Mouse (Mus musculus) spleen, adult 2 months (tissue): ENCODE data around the gene Awat2. TPM values are rescaled to one million over a fixed set of nuclear protein-coding genes. Genes with fewer than 3 reads are reported as not detected.
"Not testable (repeated sequence)": the region's sequence is repeated elsewhere in the genome, so short reads cannot be mapped to it uniquely, and the experiment has no call there.

Experiments used
- DNase-seq, 2 experiments: peaks; one replicate each; pipeline versions ENCODE4 v3.0.0 to v3.0.0-alpha.2; 2012 to 2021; ENCODE audit warnings: low spot score in 2 of 2, low read depth in 1 of 2
- H3K27ac ChIP-seq: fragments of 200-500 bp; 2 replicates; pipeline ENCODE4 v1.5.1; 2012; ENCODE audit warnings: low read length, inconsistent platforms; ENCODE audit not compliant: insufficient read depth
- H3K27me3 ChIP-seq: fragments of 200-500 bp; 2 replicates; pipeline ENCODE4 v1.6.1; 2012; ENCODE audit warnings: mild to moderate bottlenecking, moderate library complexity, low read length, inconsistent platforms; ENCODE audit not compliant: control insufficient read depth, insufficient read depth
- H3K36me3 ChIP-seq: fragments of 200-500 bp; 2 replicates; pipeline ENCODE4 v1.6.1; 2012; ENCODE audit warnings: mild to moderate bottlenecking, low read length, inconsistent platforms; ENCODE audit not compliant: control insufficient read depth, insufficient read depth
- H3K4me1 ChIP-seq: fragments of 200-500 bp; 2 replicates; pipeline ENCODE4 v1.6.1; 2011; ENCODE audit warnings: inconsistent platforms; ENCODE audit not compliant: control insufficient read depth, insufficient read depth, insufficient read length
- H3K4me3 ChIP-seq: fragments of 200-500 bp; 2 replicates; pipeline ENCODE4 v1.5.1; 2011; ENCODE audit warnings: mild to moderate bottlenecking, inconsistent platforms; ENCODE audit not compliant: insufficient read depth, insufficient read length; ENCODE audit errors: extremely low read depth
- CTCF ChIP-seq: fragments of 200-500 bp; IDR thresholded peaks from 2 replicates; pipeline ENCODE4 v1.5.1; 2011; ENCODE audit warnings: mild to moderate bottlenecking, inconsistent platforms; ENCODE audit not compliant: insufficient read depth, insufficient read length, insufficient replicate concordance; ENCODE audit errors: extremely low read depth
- POLR2A ChIP-seq: fragments of 200-500 bp; IDR thresholded peaks from 2 replicates; pipeline ENCODE4 v1.6.1; 2011; ENCODE audit warnings: low read depth, low read length, inconsistent platforms
- WGBS: fragments of 180-500 bp; shearing (Covaris S2); methylation state at CpG from one replicate; pipeline ENCODE4 v1.1.7; 2018; 5-methylcytosine and 5-hydroxymethylcytosine counted together
- polyA plus RNA-seq: library from polyadenylated mRNA; depleted of rRNA; stranded (reverse); fragments of >200 nt; gene quantifications from 2 replicates; pipeline ENCODE4 v1.2.3, GENCODE M21; 2012; rRNA removed

The Awat2 gene
- 0.20 and 0.26 TPM in 2 replicates for polyA plus RNA-seq

GRCm38 (mm10) chrX:100442617-100443016 is at the start of gene Awat2:
TSS of gene Awat2 (minus strand) at chrX:100442717.
- not testable (repeated sequence) for H3K4me3 ChIP-seq, H3K36me3 ChIP-seq, H3K27me3 ChIP-seq, DNase-seq, H3K27ac ChIP-seq, H3K4me1 ChIP-seq
- 77% methylated on average over 2 of the region's 2 CpGs for WGBS

- Histone ChIP-seq H3K36me3 (no peaks in the 10 kb centered on the region), H3K4me3 (no peak overlapping the region), H3K4me1 (no peaks in the 10 kb centered on the region), H3K27me3 (no peaks in the 10 kb centered on the region), H3K27ac (no peak overlapping the region)
- WGBS: 28% methylated on average over 3 of the region's 3 CpGs
- TF ChIP-seq CTCF: peak; percentile 44; the same call in 1 of the 2 replicates
- no peak for TF ChIP-seq POLR2A
- DNase-seq: peak; percentile 29 to 45
These were observed 37.8 kb upstream of the Awat2 start for GRCm38 (mm10) chrX:100480317-100480716.

- no peak for DNase-seq
- H3K27me3 ChIP-seq: no peaks in the 10 kb centered on the region
- 63% methylated on average over 4 of the region's 4 CpGs for WGBS
- TF ChIP-seq POLR2A (no peak), CTCF (no peak)
- no peak overlapping the region for H3K27ac ChIP-seq
- no peak overlapping the region for H3K4me3 ChIP-seq
- H3K36me3 ChIP-seq: no peaks in the 10 kb centered on the region
- H3K4me1 ChIP-seq: no peaks in the 10 kb centered on the region
These were observed 33.2 kb upstream of the Awat2 start for GRCm38 (mm10) chrX:100475569-100476223.

GRCm38 (mm10) chrX:100471491-100471890 is 29.0 kb upstream of the Awat2 start:
- DNase-seq: no peak
- no peaks in the 10 kb centered on the region for H3K4me1 ChIP-seq
- 87% methylated on average over 3 of the region's 3 CpGs for WGBS
- H3K27me3 ChIP-seq: no peaks in the 10 kb centered on the region
- H3K36me3 ChIP-seq: no peaks in the 10 kb centered on the region
- no peak for TF ChIP-seq POLR2A
- TF ChIP-seq CTCF: no peak
- H3K27ac ChIP-seq: no peak overlapping the region
- no peak overlapping the region for H3K4me3 ChIP-seq

- no peak for TF ChIP-seq POLR2A
- no peak for TF ChIP-seq CTCF
- no peaks in the 10 kb centered on the region for H3K36me3 ChIP-seq
- no peaks in the 10 kb centered on the region for H3K27me3 ChIP-seq
- 80% methylated on average over 3 of the region's 3 CpGs for WGBS
- H3K4me3 ChIP-seq: no peak overlapping the region
- DNase-seq: no peak
- H3K4me1 ChIP-seq: no peaks in the 10 kb centered on the region
- no peak overlapping the region for H3K27ac ChIP-seq
These were observed 27.6 kb upstream of the Awat2 start for GRCm38 (mm10) chrX:100470126-100470525.

- 38% methylated on average over 4 of the region's 4 CpGs for WGBS
- no peaks in the 10 kb centered on the region for H3K4me1 ChIP-seq
These were observed 25.5 kb upstream of the Awat2 start for GRCm38 (mm10) chrX:100468047-100468446.

GRCm38 (mm10) chrX:100443532-100443931 is 1.0 kb upstream of the Awat2 start:
- Histone ChIP-seq H3K4me1 (no peaks in the 10 kb centered on the region), H3K4me3 (no peak overlapping the region), H3K27me3 (no peaks in the 10 kb centered on the region), H3K27ac (no peak overlapping the region), H3K36me3 (no peaks in the 10 kb centered on the region)
- 78% methylated on average over 7 of the region's 7 CpGs for WGBS
- peak in 1 of 2 experiments; percentile 4 for DNase-seq
- no peak for TF ChIP-seq POLR2A
- TF ChIP-seq CTCF: no peak

More at GRCm38 (mm10) chrX:100468047-100468446, 25.5 kb upstream of the Awat2 start:
- no peaks in the 10 kb centered on the region for H3K27me3 ChIP-seq
- no peak overlapping the region for H3K27ac ChIP-seq
- no peak for TF ChIP-seq CTCF
- no peak for TF ChIP-seq POLR2A
- no peak for DNase-seq
- no peaks in the 10 kb centered on the region for H3K36me3 ChIP-seq
- no peak overlapping the region for H3K4me3 ChIP-seq
